Comparison of ENCODE assay signal across 8 mouse cellular contexts in genomic region chr6:48016090-48016521, GRCm38 (mm10). TPM values are rescaled to one million over a fixed set of nuclear protein-coding genes. Genes with fewer than 3 reads are reported as not detected.
DNase-seq lines count a peak whose midpoint lies in the region; ATAC-seq and TF ChIP-seq lines count a peak whose summit lies in the region.

No protein-coding gene starts in this region.

- DNase-seq in Patski (ENCODE audit: low read depth, low spot score), result no peak
- peak; percentile 80 to 89 for DNase-seq in cerebellum, adult 2 months
- peak; percentile 88 for DNase-seq in hindbrain, embryonic 11.5 days (ENCODE audit: low spot score)
- peak; percentile 44 to 76 for DNase-seq in layer of hippocampus, postnatal 10 days (ENCODE audit: low spot score in 2 of 2)
- DNase-seq in lung, postnatal 25 days (ENCODE audit: low spot score), result peak; percentile 62
- DNase-seq in retina, adult 2 months (ENCODE audit: low read depth, low spot score), result peak; percentile 63
- peak; percentile 78 to 81 for DNase-seq in thymus, postnatal 36 days

- in situ Hi-C loops in Patski (cut with MboI; ENCODE audit: low pct_unique_long_range_greater_than_20kb), result no loop called here

- peak; percentile 52; the same call in 1 of the 2 replicates for TF ChIP-seq POLR2A in cerebellum, adult 2 months (IDR thresholded peaks at IDR 0.05; ENCODE audit: borderline replicate concordance, insufficient read depth, low read length)

- peak overlapping the region; percentile 51 for H3K4me2 ChIP-seq in forebrain, embryonic 16.5 days (ENCODE audit: low read length)
- H3K4me2 ChIP-seq in hindbrain, embryonic 11.5 days (replicated peaks; ENCODE audit: low read depth, low read length), result peak overlapping the region; percentile 47

- CTCF ChIA-PET in Patski (lab: Charles Lee), result interaction anchor here (0.6 to 2.2 kb wide), 7 partner anchors 12 to 63 kb away, joined by 3 to 10 read pairs (median 3); partner anchors contain the start of gene Zfp956

- no peaks in the 10 kb centered on the region for H3K9me3 ChIP-seq in forebrain, embryonic 16.5 days (ENCODE audit: control insufficient read depth, low read length)
- H3K9me3 ChIP-seq in hindbrain, embryonic 11.5 days (ENCODE audit: control insufficient read depth, low read length), result no peaks in the 10 kb centered on the region

- 1% methylated on average over 22 of the region's 24 CpGs for WGBS in cerebellum, adult 2 months
- 0% methylated on average over 22 of the region's 24 CpGs for WGBS in forebrain, embryonic 16.5 days
- 0% methylated on average over 24 of the region's 24 CpGs for WGBS in hindbrain, embryonic 11.5 days

- ATAC-seq in Patski, result no peak
- ATAC-seq in forebrain, embryonic 16.5 days, result peak; percentile 95
- peak; percentile 94 for ATAC-seq in hindbrain, embryonic 11.5 days (ENCODE audit: low FRiP score)

- H3K4me3 ChIP-seq in cerebellum, adult 2 months (replicated peaks; ENCODE audit: insufficient read depth, low read depth, low read length), result peak overlapping the region; percentile 83
- peak overlapping the region; percentile 37 for H3K4me3 ChIP-seq in forebrain, embryonic 16.5 days (replicated peaks; ENCODE audit: low read length)
- H3K4me3 ChIP-seq in hindbrain, embryonic 11.5 days (ENCODE audit: low read depth, low read length), result peak overlapping the region; percentile 36

- peak overlapping the region; percentile 47 for H3K9ac ChIP-seq in forebrain, embryonic 16.5 days (replicated peaks; ENCODE audit: low read depth, low read length)
- H3K9ac ChIP-seq in hindbrain, embryonic 11.5 days (ENCODE audit: low read depth, low read length), result peak overlapping the region; percentile 54

- peak; percentile 95 for TF ChIP-seq CTCF in Patski (IDR thresholded peaks at IDR 0.05)
- peak; percentile 72 for TF ChIP-seq CTCF in cerebellum, adult 2 months (IDR thresholded peaks at IDR 0.05; ENCODE audit: borderline replicate concordance, insufficient read depth, low read depth, low read length)

- peaks cover 3% of the 10 kb centered on the region; the same call in 1 of the 2 replicates for H3K36me3 ChIP-seq in forebrain, embryonic 16.5 days (ENCODE audit: control insufficient read depth, insufficient read depth)
- H3K36me3 ChIP-seq in hindbrain, embryonic 11.5 days (ENCODE audit: control insufficient read depth, insufficient read depth, low read length), result no peaks in the 10 kb centered on the region

- peaks cover 2% of the 10 kb centered on the region; the same call in 1 of the 2 replicates for H3K4me1 ChIP-seq in cerebellum, adult 2 months (ENCODE audit: control insufficient read depth, insufficient read depth, low read length)
- H3K4me1 ChIP-seq in forebrain, embryonic 16.5 days (replicated peaks; ENCODE audit: control insufficient read depth, insufficient read depth, low read length), result no peaks in the 10 kb centered on the region
- no peaks in the 10 kb centered on the region for H3K4me1 ChIP-seq in hindbrain, embryonic 11.5 days (replicated peaks; ENCODE audit: control insufficient read depth, insufficient read depth, low read length)

- H3K27ac ChIP-seq in cerebellum, adult 2 months (ENCODE audit: insufficient read depth, low read length), result peak overlapping the region; percentile 63; the same call in 1 of the 2 replicates
- H3K27ac ChIP-seq in forebrain, embryonic 16.5 days (ENCODE audit: low read length), result no peak overlapping the region
- no peak overlapping the region for H3K27ac ChIP-seq in hindbrain, embryonic 11.5 days (ENCODE audit: low read depth, low read length)

- POLR2A ChIA-PET in Patski (lab: Charles Lee), result no interaction called here

- H3K27me3 ChIP-seq in Patski, result no peaks in the 10 kb centered on the region
- H3K27me3 ChIP-seq in cerebellum, adult 2 months (ENCODE audit: control insufficient read depth, insufficient read depth, low read length), result no peaks in the 10 kb centered on the region
- H3K27me3 ChIP-seq in forebrain, embryonic 16.5 days (replicated peaks; ENCODE audit: control insufficient read depth, insufficient read depth, low read length), result no peaks in the 10 kb centered on the region
- H3K27me3 ChIP-seq in hindbrain, embryonic 11.5 days (ENCODE audit: control insufficient read depth, insufficient read depth, low read length), result no peaks in the 10 kb centered on the region

RNA-seq across cellular contexts. Expression of gene Zfp777, which starts 32.6 kb away (rescaled TPM):
- polyA plus RNA-seq in Patski (2021), result 36.1 TPM
- polyA plus RNA-seq in cerebellum, adult 2 months (2012; rRNA removed), result 27.6 and 35.2 TPM in 2 replicates
- polyA plus RNA-seq in forebrain, embryonic 16.5 days (2015; fragmentation: Nextera tagmentation; extraction: Ambion mirVana), result 10.1 and 10.3 TPM in 2 replicates
- 9.3 and 9.7 TPM in 2 replicates for polyA plus RNA-seq in hindbrain, embryonic 11.5 days (2014; fragmentation: Nextera tagmentation; extraction: Ambion mirVana)
- total RNA-seq in layer of hippocampus, postnatal 10 days (2021), result 10 to 100 TPM; 36.6 to 44.9 TPM
